Mouse (Mus musculus): ENCODE results near the gene Ermap. TPM values are rescaled to one million over a fixed set of nuclear protein-coding genes. Genes with fewer than 3 reads are reported as not detected.

The Ermap gene
- 1.5 and 3.6 TPM in 2 replicates for polyA plus RNA-seq (2015; fragmentation: Nextera tagmentation; extraction: Ambion mirVana)

GRCm38 (mm10) chr4:119189864-119190263 is at the start of gene Ermap:
TSS of gene Ermap (minus strand) at chr4:119190011.
- Histone ChIP-seq H3K4me2 (replicated peaks) (no peak within 1 kb of the TSS), H3K9me3 (no peaks in the 10 kb centered on the region), H3K27ac (no peak within 1 kb of the TSS), H3K9ac (no peak within 1 kb of the TSS), H3K4me3 (no peak within 1 kb of the TSS), H3K36me3 (no peaks in the 10 kb centered on the region), H3K4me1 (no peaks in the 10 kb centered on the region), H3K27me3 (no peaks in the 10 kb centered on the region)
- WGBS, result 74% methylated on average over 6 of the region's 6 CpGs
- no peak for ATAC-seq (ENCODE audit: low FRiP score, low read depth)

- peak overlapping the region; percentile 51 for H3K9ac ChIP-seq
These were observed 49.4 kb upstream of the Ermap start for GRCm38 (mm10) chr4:119239181-119239682.

GRCm38 (mm10) chr4:119238661-119239060 is 48.9 kb upstream of the Ermap start:
- Histone ChIP-seq H3K4me2 (replicated peaks) (no peak overlapping the region), H3K27me3 (no peaks in the 10 kb centered on the region), H3K36me3 (peaks cover 73% of the 10 kb centered on the region), H3K9me3 (no peaks in the 10 kb centered on the region), H3K27ac (no peak overlapping the region), H3K4me1 (peaks cover 15% of the 10 kb centered on the region), H3K4me3 (no peak overlapping the region), H3K9ac (no peak overlapping the region)
- ATAC-seq (ENCODE audit: low FRiP score, low read depth), result no peak
- WGBS, result 70% methylated on average over 3 of the region's 3 CpGs

More at GRCm38 (mm10) chr4:119239181-119239682, 49.4 kb upstream of the Ermap start:
- no peaks in the 10 kb centered on the region for H3K9me3 ChIP-seq
- H3K36me3 ChIP-seq, result peaks cover 79% of the 10 kb centered on the region
- H3K4me1 ChIP-seq, result peaks cover 11% of the 10 kb centered on the region
- no peak overlapping the region for H3K4me3 ChIP-seq
- peak; percentile 60; the same call in 1 of the 2 replicates for ATAC-seq (ENCODE audit: low FRiP score, low read depth)
- H3K27ac ChIP-seq, result 0 out of 2 replicates have a peak overlapping the region, but pooled peaks have one; percentile 58
- whole genome bisulfite sequencing, result 43% methylated on average over 12 of the region's 12 CpGs
- no peaks in the 10 kb centered on the region for H3K27me3 ChIP-seq
- H3K4me2 ChIP-seq (replicated peaks), result peak overlapping the region; percentile 32; the same call in 1 of the 2 replicates

- Histone ChIP-seq H3K9ac (0 out of 2 replicates have a peak overlapping the region, but pooled peaks have one; percentile 90), H3K36me3 (peaks cover 34% of the 10 kb centered on the region), H3K27me3 (no peaks in the 10 kb centered on the region), H3K4me3 (peak overlapping the region; percentile 94), H3K9me3 (no peaks in the 10 kb centered on the region), H3K4me1 (peaks cover 21% of the 10 kb centered on the region), H3K27ac (no peak overlapping the region), H3K4me2 (replicated peaks) (peak overlapping the region; percentile 77)
- no peak for ATAC-seq (ENCODE audit: low FRiP score, low read depth)
- WGBS, result 66% methylated on average over 3 of the region's 3 CpGs
These were observed 44.5 kb upstream of the Ermap start for GRCm38 (mm10) chr4:119234348-119234747.

- H3K4me3 ChIP-seq, result peak overlapping the region; percentile 94
- H3K27me3 ChIP-seq, result no peaks in the 10 kb centered on the region
- WGBS, result under 1% methylated on average over 36 of the region's 36 CpGs
- ATAC-seq (ENCODE audit: low FRiP score, low read depth), result peak; percentile 48
- peak overlapping the region; percentile 77 for H3K4me2 ChIP-seq (replicated peaks)
- peak overlapping the region; percentile 67 for H3K27ac ChIP-seq
- peaks cover 36% of the 10 kb centered on the region for H3K36me3 ChIP-seq
- no peaks in the 10 kb centered on the region for H3K9me3 ChIP-seq
- H3K4me1 ChIP-seq, result peaks cover 19% of the 10 kb centered on the region
- H3K9ac ChIP-seq, result peak overlapping the region; percentile 90
These were observed 43.6 kb upstream of the Ermap start for GRCm38 (mm10) chr4:119233256-119233901.

- H3K27me3 ChIP-seq, result no peaks in the 10 kb centered on the region
- H3K27ac ChIP-seq, result peak within 1 kb of the TSS; percentile 67
- H3K4me1 ChIP-seq, result peaks cover 19% of the 10 kb centered on the region
These were observed 42.8 kb upstream of the Ermap start, which contains the start of the genes AU022252 and P3h1 for GRCm38 (mm10) chr4:119232410-119233255. TSS of gene AU022252 (minus strand) at chr4:119232712. TSS of gene P3h1 (plus strand) at chr4:119232915.

GRCm38 (mm10) chr4:119226751-119227150 is 36.9 kb upstream of the Ermap start:
- H3K27me3 ChIP-seq, result no peaks in the 10 kb centered on the region
- 94% methylated on average over 11 of the region's 11 CpGs for WGBS
- H3K36me3 ChIP-seq, result peaks cover 71% of the 10 kb centered on the region
- H3K4me1 ChIP-seq, result peaks cover 6% of the 10 kb centered on the region
- H3K4me2 ChIP-seq (replicated peaks), result no peak overlapping the region
- H3K9me3 ChIP-seq, result no peaks in the 10 kb centered on the region
- H3K4me3 ChIP-seq, result no peak overlapping the region
- no peak overlapping the region for H3K27ac ChIP-seq
- no peak overlapping the region for H3K9ac ChIP-seq
- no peak for ATAC-seq (ENCODE audit: low FRiP score, low read depth)

More at GRCm38 (mm10) chr4:119232410-119233255, 42.8 kb upstream of the Ermap start, which contains the start of the genes AU022252 and P3h1:
- Histone ChIP-seq H3K9ac (peak within 1 kb of the TSS; percentile 90), H3K9me3 (no peaks in the 10 kb centered on the region), H3K4me2 (replicated peaks) (peak within 1 kb of the TSS; percentile 81), H3K4me3 (peak within 1 kb of the TSS; percentile 94), H3K36me3 (peaks cover 36% of the 10 kb centered on the region)
- under 1% methylated on average over 71 of the region's 71 CpGs for WGBS
- ATAC-seq (ENCODE audit: low FRiP score, low read depth), result peak; percentile 96

- no peak overlapping the region for H3K27ac ChIP-seq
- ATAC-seq (ENCODE audit: low FRiP score, low read depth), result no peak
- H3K27me3 ChIP-seq, result no peaks in the 10 kb centered on the region
- H3K9ac ChIP-seq, result no peak overlapping the region
- H3K36me3 ChIP-seq, result peaks cover 71% of the 10 kb centered on the region
- H3K4me1 ChIP-seq, result no peaks in the 10 kb centered on the region
- no peak overlapping the region for H3K4me3 ChIP-seq
- no peak overlapping the region for H3K4me2 ChIP-seq (replicated peaks)
- WGBS, result 90% methylated on average over 9 of the region's 9 CpGs
- H3K9me3 ChIP-seq, result no peaks in the 10 kb centered on the region
These were observed 35.9 kb upstream of the Ermap start for GRCm38 (mm10) chr4:119225719-119226118.

- peaks cover 70% of the 10 kb centered on the region for H3K36me3 ChIP-seq
- H3K27me3 ChIP-seq, result no peaks in the 10 kb centered on the region
- over 99% methylated on average over 3 of the region's 3 CpGs for WGBS
- H3K27ac ChIP-seq, result no peak overlapping the region
- no peak overlapping the region for H3K4me3 ChIP-seq
- no peak overlapping the region for H3K4me2 ChIP-seq (replicated peaks)
- ATAC-seq (ENCODE audit: low FRiP score, low read depth), result no peak
- H3K9ac ChIP-seq, result no peak overlapping the region
- H3K4me1 ChIP-seq, result no peaks in the 10 kb centered on the region
- no peaks in the 10 kb centered on the region for H3K9me3 ChIP-seq
These were observed 34.7 kb upstream of the Ermap start for GRCm38 (mm10) chr4:119224534-119224933.

- Histone ChIP-seq H3K36me3 (peaks cover 65% of the 10 kb centered on the region), H3K4me2 (replicated peaks) (no peak overlapping the region), H3K4me3 (no peak overlapping the region), H3K27me3 (no peaks in the 10 kb centered on the region), H3K27ac (no peak overlapping the region), H3K9me3 (no peaks in the 10 kb centered on the region), H3K4me1 (no peaks in the 10 kb centered on the region), H3K9ac (no peak overlapping the region)
- WGBS, result 90% methylated on average over 1 of the region's 1 CpGs
- ATAC-seq (ENCODE audit: low FRiP score, low read depth), result no peak
These were observed 33.9 kb upstream of the Ermap start for GRCm38 (mm10) chr4:119223696-119224095.

GRCm38 (mm10) chr4:119218169-119218568 is 28.4 kb upstream of the Ermap start, which contains the start of gene Tmem269:
TSS of gene Tmem269 (minus strand) at chr4:119218217.
- no peak within 1 kb of the TSS for H3K4me3 ChIP-seq
- H3K36me3 ChIP-seq, result peaks cover 12% of the 10 kb centered on the region
- no peak within 1 kb of the TSS for H3K27ac ChIP-seq
- peaks cover 4% of the 10 kb centered on the region; the same call in 1 of the 2 replicates for H3K27me3 ChIP-seq
- H3K4me1 ChIP-seq, result peaks cover 3% of the 10 kb centered on the region; the same call in 1 of the 2 replicates
- no peaks in the 10 kb centered on the region for H3K9me3 ChIP-seq
- H3K9ac ChIP-seq, result no peak within 1 kb of the TSS
- ATAC-seq (ENCODE audit: low FRiP score, low read depth), result 0 out of 2 replicates have a peak, but pooled peaks have one; percentile 15
- H3K4me2 ChIP-seq (replicated peaks), result no peak within 1 kb of the TSS
- WGBS, result 13% methylated on average over 11 of the region's 11 CpGs

Measured in limb, embryonic 13.5 days (tissue).